Mouse (Mus musculus) midbrain, embryonic 16.5 days (tissue): ENCODE results near the gene Ulk4. TPM values are rescaled to one million over a fixed set of nuclear protein-coding genes. Genes with fewer than 3 reads are reported as not detected.
"Not testable (repeated sequence)": the region's sequence is repeated elsewhere in the genome, so short reads cannot be mapped to it uniquely, and the experiment has no call there.

Source experiments
- ATAC-seq: fragments of 200-750 bp; cut with Nextera tagmentation; 2 replicates; pipeline ENCODE4 v1.8.0; 2017; ENCODE audit warnings: moderate TSS enrichment
- H3K27ac ChIP-seq: fragments of 300-500 bp; sonication (generic); 2 replicates; pipeline ENCODE4 v1.5.1; 2014; ENCODE audit warnings: mild to moderate bottlenecking, low read length, mixed read lengths
- H3K27me3 ChIP-seq: fragments of 300-500 bp; sonication (generic); 2 replicates; pipeline ENCODE4 v1.6.1; 2014; ENCODE audit warnings: low read depth, low read length, mixed read lengths; ENCODE audit not compliant: control insufficient read depth, insufficient read depth
- H3K36me3 ChIP-seq: fragments of 300-500 bp; sonication (generic); 2 replicates; pipeline ENCODE4 v1.6.1; 2014; ENCODE audit warnings: mild to moderate bottlenecking, low read length, moderate library complexity, mixed read lengths; ENCODE audit not compliant: control insufficient read depth, insufficient read depth
- H3K4me1 ChIP-seq: fragments of 300-500 bp; sonication (generic); 2 replicates; pipeline ENCODE4 v1.6.1; 2014; ENCODE audit warnings: mild to moderate bottlenecking, low read length, mixed read lengths; ENCODE audit not compliant: control insufficient read depth, insufficient read depth
- H3K4me2 ChIP-seq: fragments of 300-500 bp; sonication (generic); 2 replicates; pipeline ENCODE4 v1.6.1; 2014; ENCODE audit warnings: mild to moderate bottlenecking, low read length, mixed read lengths
- H3K4me3 ChIP-seq: fragments of 300-500 bp; sonication (generic); 2 replicates; pipeline ENCODE4 v1.5.1; 2014; ENCODE audit warnings: low read depth, mild to moderate bottlenecking, low read length, moderate library complexity, mixed read lengths
- H3K9ac ChIP-seq: fragments of 300-500 bp; sonication (generic); 2 replicates; pipeline ENCODE4 v1.6.1; 2014; ENCODE audit warnings: low read depth, low read length, mixed read lengths
- H3K9me3 ChIP-seq: fragments of 300-500 bp; sonication (generic); replicated peaks from 2 replicates; pipeline ENCODE4 v1.6.1; 2014; ENCODE audit warnings: mild to moderate bottlenecking, low read length, mixed read lengths; ENCODE audit not compliant: control insufficient read depth, poor library complexity, severe bottlenecking
- WGBS: fragments of 180-500 bp; shearing (Covaris S2); extraction: QIAGEN DNeasy Blood & Tissue Kit; methylation state at CpG from one replicate; pipeline ENCODE4 v1.1.7; 2014; 5-methylcytosine and 5-hydroxymethylcytosine counted together
- polyA plus RNA-seq: library from polyadenylated mRNA; unstranded; fragments of >200 nt; fragmentation: Nextera tagmentation; extraction: Ambion mirVana; gene quantifications from 2 replicates; pipeline ENCODE4 v1.2.1, GENCODE M21; 2015

Ulk4 gene
- polyA plus RNA-seq, 1 experiment from 2014 or later, result 112 TPM

DNA sequence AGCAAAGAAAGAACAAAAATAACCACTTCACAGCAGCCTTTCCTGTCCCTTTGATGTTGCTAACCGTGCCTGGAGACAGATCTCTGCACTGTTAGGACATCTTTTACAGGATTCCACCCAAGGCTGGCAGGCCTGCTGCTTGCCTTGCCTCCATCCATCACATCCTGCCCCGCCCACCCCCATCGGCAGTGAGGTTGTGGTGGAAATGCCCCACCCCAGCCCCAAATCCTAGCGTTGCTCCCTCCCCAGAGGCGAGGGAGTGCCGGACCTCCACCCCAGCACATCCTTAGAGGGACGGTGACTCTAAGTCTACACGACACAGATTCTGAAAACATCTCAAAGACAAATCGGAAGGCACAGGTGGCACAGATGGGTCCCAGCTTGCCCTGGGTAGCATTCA is 219.6 kb downstream of the Ulk4 start:
- no peaks in the 10 kb centered on the region for H3K36me3 ChIP-seq
- no peak overlapping the region for H3K27ac ChIP-seq
- H3K27me3 ChIP-seq, result no peaks in the 10 kb centered on the region
- no peaks in the 10 kb centered on the region for H3K9me3 ChIP-seq
- no peak overlapping the region for H3K9ac ChIP-seq
- peaks cover 11% of the 10 kb centered on the region; the same call in 1 of the 2 replicates for H3K4me1 ChIP-seq
- no peak overlapping the region for H3K4me3 ChIP-seq
- WGBS, result 55% methylated on average over 9 of the region's 9 CpGs
- no peak overlapping the region for H3K4me2 ChIP-seq
- no peak for ATAC-seq

DNA sequence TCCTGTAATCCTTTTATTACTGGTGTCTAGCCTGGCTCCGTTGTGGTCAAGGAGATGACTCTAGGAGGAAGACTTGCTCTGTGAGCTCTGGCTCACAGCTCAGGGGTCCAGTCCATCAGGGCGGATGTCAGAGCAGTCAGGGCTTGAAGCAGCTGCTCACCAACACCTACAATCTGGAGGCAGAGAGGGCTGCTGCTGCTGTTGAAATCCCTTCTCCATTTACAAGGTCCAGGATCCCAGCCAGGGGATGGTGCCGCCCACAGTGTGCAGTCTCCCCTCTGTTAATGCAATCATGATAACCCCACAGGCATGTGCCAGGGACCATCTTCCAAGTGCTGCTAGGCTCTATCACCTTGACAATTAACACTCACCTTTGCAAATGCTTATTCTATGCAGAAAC is 220.5 kb downstream of the Ulk4 start:
- no peak overlapping the region for H3K4me3 ChIP-seq
- H3K36me3 ChIP-seq, result no peaks in the 10 kb centered on the region
- H3K4me1 ChIP-seq, result peaks cover 4% of the 10 kb centered on the region; the same call in 1 of the 2 replicates
- H3K9ac ChIP-seq, result no peak overlapping the region
- no peaks in the 10 kb centered on the region for H3K9me3 ChIP-seq
- H3K4me2 ChIP-seq, result no peak overlapping the region
- WGBS, result 90% methylated on average over 3 of the region's 3 CpGs
- no peaks in the 10 kb centered on the region for H3K27me3 ChIP-seq
- no peak overlapping the region for H3K27ac ChIP-seq
- no peak for ATAC-seq

DNA sequence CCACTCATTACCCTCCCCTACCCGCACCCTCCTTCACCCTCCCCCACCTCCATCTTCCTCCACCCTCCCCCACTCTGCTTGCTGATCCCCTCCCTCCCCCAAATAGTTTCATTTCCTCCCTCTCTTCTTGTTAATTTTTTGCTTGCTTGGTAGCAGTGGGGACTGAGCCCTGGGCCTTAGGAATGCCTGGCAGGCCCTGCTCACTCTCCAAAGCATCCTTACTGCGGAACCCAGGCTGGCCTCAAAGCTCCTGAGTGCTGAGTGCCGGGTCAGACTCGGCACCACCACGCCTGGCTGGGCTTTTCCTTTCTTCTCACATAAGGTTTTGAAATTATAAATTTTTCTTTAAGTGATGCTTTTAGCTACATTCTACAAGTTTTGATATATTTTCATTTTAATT is 221.0 kb downstream of the Ulk4 start:
- no peak overlapping the region for H3K4me2 ChIP-seq
- no peak for ATAC-seq
- 76% methylated on average over 5 of the region's 5 CpGs for WGBS

DNA sequence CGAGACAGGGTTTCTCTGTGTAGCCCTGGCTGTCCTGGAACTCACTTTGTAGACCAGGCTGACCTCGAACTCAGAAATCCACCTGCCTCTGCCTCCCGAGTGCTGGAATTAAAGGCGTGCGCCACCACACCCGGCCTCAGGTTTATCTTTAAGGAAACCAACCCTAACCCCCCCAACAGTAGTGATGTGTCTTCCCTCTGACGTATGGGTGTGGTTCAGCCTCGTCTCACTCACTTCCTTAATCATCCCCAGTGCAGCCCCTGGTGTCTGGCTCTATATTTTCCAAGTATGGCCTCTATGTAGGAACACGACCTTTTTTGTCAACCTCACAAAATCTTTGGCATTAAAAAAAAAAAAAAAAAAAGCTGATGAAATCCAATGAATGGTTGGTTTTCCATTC is 231.3 kb downstream of the Ulk4 start:
- not testable (repeated sequence) for ATAC-seq, H3K36me3 ChIP-seq, H3K9me3 ChIP-seq, H3K4me1 ChIP-seq, H3K4me3 ChIP-seq, H3K27ac ChIP-seq, H3K4me2 ChIP-seq, H3K27me3 ChIP-seq, H3K9ac ChIP-seq
- WGBS, result 89% methylated on average over 9 of the region's 9 CpGs

More for the DNA sequence above, 221.0 kb downstream of the Ulk4 start:
- no peaks in the 10 kb centered on the region for H3K36me3 ChIP-seq
- peaks cover 3% of the 10 kb centered on the region; the same call in 1 of the 2 replicates for H3K4me1 ChIP-seq
- no peaks in the 10 kb centered on the region for H3K27me3 ChIP-seq
- no peak overlapping the region for H3K4me3 ChIP-seq
- H3K9ac ChIP-seq, result no peak overlapping the region
- H3K9me3 ChIP-seq, result no peaks in the 10 kb centered on the region
- no peak overlapping the region for H3K27ac ChIP-seq

DNA sequence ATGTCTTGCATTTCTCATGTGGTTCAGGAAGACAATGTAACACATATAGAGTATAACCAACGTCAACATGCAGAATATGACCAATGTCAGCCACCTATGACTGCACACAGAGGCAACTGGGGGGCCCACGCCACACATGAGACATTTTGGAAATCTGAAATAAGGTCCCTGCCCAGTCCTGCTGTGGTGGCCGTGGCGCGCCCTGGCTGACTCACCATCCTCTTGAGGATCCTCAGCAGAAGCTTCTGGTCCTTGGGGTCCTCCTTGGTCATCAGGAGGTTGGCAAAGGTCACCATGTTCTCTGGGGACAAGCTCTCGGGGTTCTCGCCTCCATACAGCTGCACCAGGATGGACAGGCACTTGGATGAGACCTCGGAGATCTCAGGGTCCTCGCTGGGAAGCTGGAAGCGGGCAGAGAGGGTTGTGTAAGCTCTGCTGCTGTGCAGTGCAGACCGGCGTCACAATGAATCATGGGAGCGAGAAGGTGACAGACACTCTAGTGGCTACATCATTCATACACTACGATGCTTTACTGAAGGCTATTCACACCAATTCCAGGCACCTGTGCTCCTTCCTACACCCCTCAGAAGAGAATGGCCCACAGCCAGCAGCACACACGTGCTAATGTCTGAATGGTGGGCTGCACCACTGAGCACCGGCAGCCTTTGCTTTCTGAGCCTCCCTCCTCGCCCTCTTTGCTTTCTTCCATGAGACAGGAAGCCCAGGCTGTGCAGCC is 232.4 kb downstream of the Ulk4 start:
- Histone ChIP-seq H3K9ac (no peak overlapping the region), H3K27ac (no peak overlapping the region), H3K27me3 (no peaks in the 10 kb centered on the region), H3K4me2 (no peak overlapping the region), H3K36me3 (no peaks in the 10 kb centered on the region), H3K9me3 (no peaks in the 10 kb centered on the region), H3K4me3 (no peak overlapping the region), H3K4me1 (no peaks in the 10 kb centered on the region)
- WGBS, result 85% methylated on average over 17 of the region's 17 CpGs
- no peak for ATAC-seq

DNA sequence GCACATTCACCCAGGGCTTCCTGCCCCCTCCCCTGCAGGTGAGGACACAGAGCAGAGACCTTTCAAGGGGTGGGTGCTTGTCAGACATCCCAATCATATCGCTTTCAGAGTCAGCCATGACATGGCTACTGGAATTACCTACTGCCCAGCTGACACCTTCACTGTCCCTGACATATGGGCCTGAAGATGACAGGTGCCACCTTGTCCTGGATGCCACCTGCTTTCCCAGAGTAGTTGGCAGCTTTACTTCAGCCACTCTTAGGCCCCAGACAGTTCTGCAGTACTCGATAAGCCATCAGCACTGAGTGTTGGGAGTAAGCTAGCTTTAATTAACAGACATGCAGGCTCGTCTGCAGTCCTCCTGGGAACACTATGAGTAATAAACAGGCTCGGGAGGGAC is 234.0 kb downstream of the Ulk4 start:
- H3K4me3 ChIP-seq, result no peak overlapping the region
- H3K36me3 ChIP-seq, result no peaks in the 10 kb centered on the region
- no peaks in the 10 kb centered on the region for H3K27me3 ChIP-seq
- peaks cover 9% of the 10 kb centered on the region for H3K4me1 ChIP-seq
- H3K9me3 ChIP-seq, result no peaks in the 10 kb centered on the region
- H3K4me2 ChIP-seq, result no peak overlapping the region
- WGBS, result 90% methylated on average over 4 of the region's 4 CpGs
- no peak for ATAC-seq
- H3K27ac ChIP-seq, result no peak overlapping the region
- no peak overlapping the region for H3K9ac ChIP-seq

DNA sequence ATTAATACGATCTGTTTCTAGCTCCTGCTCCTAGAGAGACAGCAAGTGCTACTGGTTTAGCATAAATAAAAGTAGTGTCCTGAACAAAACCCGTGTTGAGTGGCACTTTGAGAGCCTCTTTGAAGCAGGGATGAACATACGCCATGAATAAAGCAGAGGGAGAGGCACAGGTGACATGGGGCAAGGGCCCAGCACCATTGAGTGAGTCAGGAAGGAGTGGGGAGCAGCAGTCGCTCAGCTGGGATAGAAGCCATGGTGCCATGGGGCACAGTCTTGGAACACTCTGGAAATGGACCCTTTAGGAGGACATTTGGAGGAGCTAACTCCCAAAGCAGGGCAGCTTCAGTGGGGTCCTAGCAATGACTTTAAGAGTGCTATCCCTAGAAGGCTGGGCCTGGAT is 238.6 kb downstream of the Ulk4 start:
- no peak overlapping the region for H3K4me3 ChIP-seq
- peak; percentile 57; the same call in 1 of the 2 replicates for ATAC-seq
- peak overlapping the region; percentile 71 for H3K27ac ChIP-seq
- H3K9ac ChIP-seq, result no peak overlapping the region
- 25% methylated on average over 4 of the region's 4 CpGs for WGBS
- no peaks in the 10 kb centered on the region for H3K36me3 ChIP-seq
- H3K9me3 ChIP-seq, result no peaks in the 10 kb centered on the region
- H3K4me2 ChIP-seq, result no peak overlapping the region
- no peaks in the 10 kb centered on the region for H3K27me3 ChIP-seq
- peaks cover 27% of the 10 kb centered on the region for H3K4me1 ChIP-seq

DNA sequence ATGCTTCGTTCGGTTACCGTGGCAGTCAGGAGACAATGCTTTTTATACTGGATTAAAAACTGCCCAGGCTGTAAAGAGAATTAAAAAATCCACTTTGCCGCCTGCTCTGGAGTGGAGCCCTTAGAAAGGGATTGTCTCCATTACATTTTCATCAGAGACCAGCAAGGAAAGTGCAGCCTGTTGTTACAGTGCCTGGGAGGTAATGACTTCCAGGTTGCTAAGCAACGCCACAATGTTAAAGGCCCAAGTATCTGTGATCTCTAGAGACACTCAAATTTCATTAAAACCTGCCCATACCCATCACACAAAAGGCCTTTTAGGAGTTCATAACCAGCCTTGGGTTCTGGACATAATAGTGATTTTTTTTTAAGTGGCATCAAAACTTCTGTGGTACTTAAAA is 239.0 kb downstream of the Ulk4 start:
- H3K4me2 ChIP-seq, result no peak overlapping the region

DNA sequence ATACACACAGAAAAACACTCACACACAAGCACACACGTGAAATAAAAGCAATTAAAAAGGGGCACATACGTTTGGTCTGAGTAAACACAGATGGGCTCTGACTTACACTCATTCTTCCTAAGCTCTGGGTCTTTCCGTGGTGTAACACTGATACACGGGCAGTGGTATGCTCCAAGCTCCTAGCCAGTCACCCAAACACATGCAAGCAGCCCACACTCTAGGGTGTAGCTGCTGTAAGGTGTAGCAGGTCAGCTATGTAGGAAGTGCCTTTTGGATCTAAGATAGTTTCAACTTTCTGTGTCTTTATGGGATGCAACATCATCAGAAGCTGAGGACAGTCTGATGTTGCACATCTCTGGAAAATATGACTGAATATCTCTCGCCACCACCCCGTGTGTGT is 241.7 kb downstream of the Ulk4 start:
- H3K9ac ChIP-seq, result no peak overlapping the region
- H3K4me1 ChIP-seq, result peaks cover 27% of the 10 kb centered on the region
- no peak overlapping the region for H3K27ac ChIP-seq
- H3K4me2 ChIP-seq, result no peak overlapping the region
- no peaks in the 10 kb centered on the region for H3K27me3 ChIP-seq
- ATAC-seq, result no peak
- no peak overlapping the region for H3K4me3 ChIP-seq
- no peaks in the 10 kb centered on the region for H3K36me3 ChIP-seq
- H3K9me3 ChIP-seq, result no peaks in the 10 kb centered on the region
- 84% methylated on average over 6 of the region's 6 CpGs for WGBS

More for the DNA sequence above, 239.0 kb downstream of the Ulk4 start:
- peak; percentile 85 for ATAC-seq
- Histone ChIP-seq H3K36me3 (no peaks in the 10 kb centered on the region), H3K4me1 (peaks cover 27% of the 10 kb centered on the region), H3K4me3 (no peak overlapping the region), H3K9me3 (no peaks in the 10 kb centered on the region), H3K27me3 (no peaks in the 10 kb centered on the region), H3K9ac (no peak overlapping the region), H3K27ac (peak overlapping the region; percentile 71)
- 14% methylated on average over 5 of the region's 5 CpGs for WGBS
